Mouse (Mus musculus): ENCODE data around the gene Stk24. TPM values are rescaled to one million over a fixed set of nuclear protein-coding genes. Genes with fewer than 3 reads are reported as not detected.

Gene Stk24
- total RNA-seq, 2 experiments from 2014 or later = 66.9 to 67.5 TPM

Other genes starting within 250 kb of the Stk24 start
- gene Slc15a1, start 125.2 kb upstream of the Stk24 start, total RNA-seq (2021) = not detected

Measured in layer of hippocampus, adult 18-20 months (tissue).